Mouse (Mus musculus) lung, postnatal 36 days (tissue): Measurements from ENCODE around the gene Amy2a3.
"Not testable (repeated sequence)": the region's sequence is repeated elsewhere in the genome, so short reads cannot be mapped to it uniquely, and the experiment has no call there.

ENCODE experiments used
- DNase-seq: peaks from one replicate; pipeline ENCODE4 v3.0.0; 2022; ENCODE audit warnings: mixed read lengths

Gene Amy2a3

DNA sequence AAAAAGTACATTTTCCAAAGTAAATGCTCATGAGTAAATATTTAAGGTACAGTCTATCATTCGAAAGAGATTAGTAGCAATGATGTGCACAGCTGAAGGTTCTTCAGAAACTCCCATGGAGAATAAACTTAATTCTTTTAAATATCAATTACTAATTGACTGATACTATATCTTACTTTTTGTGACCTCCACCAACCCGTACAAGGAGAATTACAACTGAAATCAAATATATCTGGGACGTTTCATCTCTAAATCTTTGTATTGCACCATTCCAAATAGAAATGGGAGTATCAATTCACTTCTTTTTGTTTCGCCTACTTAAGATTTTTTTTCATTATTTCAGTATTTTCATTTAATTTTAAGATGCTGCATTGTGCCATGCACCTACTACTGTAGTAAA lies at the start of gene Amy2a3:
Gene Amy2a3 (minus strand): TSS at position 101 of the 400 bp plus-strand sequence.
- DNase-seq = not testable (repeated sequence)

DNA sequence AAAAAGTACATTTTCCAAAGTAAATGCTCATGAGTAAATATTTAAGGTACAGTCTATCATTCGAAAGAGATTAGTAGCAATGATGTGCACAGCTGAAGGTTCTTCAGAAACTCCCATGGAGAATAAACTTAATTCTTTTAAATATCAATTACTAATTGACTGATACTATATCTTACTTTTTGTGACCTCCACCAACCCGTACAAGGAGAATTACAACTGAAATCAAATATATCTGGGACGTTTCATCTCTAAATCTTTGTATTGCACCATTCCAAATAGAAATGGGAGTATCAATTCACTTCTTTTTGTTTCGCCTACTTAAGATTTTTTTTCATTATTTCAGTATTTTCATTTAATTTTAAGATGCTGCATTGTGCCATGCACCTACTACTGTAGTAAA lies 32.7 kb upstream of the Amy2a3 start, which contains the start of gene Amy2a2:
Gene Amy2a2 (minus strand): TSS at position 101 of the 400 bp plus-strand sequence.
- not testable (repeated sequence) for DNase-seq

GRCm38 (mm10) chr3:113345484-113345883 lies 21.6 kb upstream of the Amy2a3 start:
- DNase-seq = not testable (repeated sequence)

GRCm38 (mm10) chr3:113312937-113313336 lies 10.9 kb downstream of the Amy2a3 start:
- DNase-seq = not testable (repeated sequence)

- DNase-seq = not testable (repeated sequence)
Observed at GRCm38 (mm10) chr3:113291349-113291748, 32.5 kb downstream of the Amy2a3 start, which contains the start of gene Amy2a4. Gene Amy2a4 (minus strand): TSS chr3:113291449.

GRCm38 (mm10) chr3:113280285-113280684 lies 43.6 kb downstream of the Amy2a3 start:
- DNase-seq = not testable (repeated sequence)

DNA sequence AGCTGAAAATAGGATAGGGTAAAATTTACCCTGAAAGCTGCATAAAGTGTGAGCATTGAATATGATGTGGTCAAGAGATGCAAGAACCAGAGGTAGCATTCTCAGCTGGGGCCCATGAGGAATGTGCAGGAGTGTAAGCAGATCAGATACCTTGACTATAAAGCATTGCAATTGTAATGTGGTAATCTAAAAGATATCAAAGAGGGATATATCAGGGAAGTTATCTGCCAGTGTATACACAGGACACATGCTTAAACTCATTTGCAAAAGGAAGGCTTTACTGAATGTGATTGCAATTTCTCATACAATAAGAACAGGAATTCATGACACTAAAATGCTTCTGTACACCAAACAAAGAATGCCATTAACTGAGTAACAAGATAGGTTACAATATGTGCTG lies 44.3 kb downstream of the Amy2a3 start:
- not testable (repeated sequence) for DNase-seq
